Comparison of ENCODE assay signal across 7 mouse cellular contexts in the genomic region with DNA sequence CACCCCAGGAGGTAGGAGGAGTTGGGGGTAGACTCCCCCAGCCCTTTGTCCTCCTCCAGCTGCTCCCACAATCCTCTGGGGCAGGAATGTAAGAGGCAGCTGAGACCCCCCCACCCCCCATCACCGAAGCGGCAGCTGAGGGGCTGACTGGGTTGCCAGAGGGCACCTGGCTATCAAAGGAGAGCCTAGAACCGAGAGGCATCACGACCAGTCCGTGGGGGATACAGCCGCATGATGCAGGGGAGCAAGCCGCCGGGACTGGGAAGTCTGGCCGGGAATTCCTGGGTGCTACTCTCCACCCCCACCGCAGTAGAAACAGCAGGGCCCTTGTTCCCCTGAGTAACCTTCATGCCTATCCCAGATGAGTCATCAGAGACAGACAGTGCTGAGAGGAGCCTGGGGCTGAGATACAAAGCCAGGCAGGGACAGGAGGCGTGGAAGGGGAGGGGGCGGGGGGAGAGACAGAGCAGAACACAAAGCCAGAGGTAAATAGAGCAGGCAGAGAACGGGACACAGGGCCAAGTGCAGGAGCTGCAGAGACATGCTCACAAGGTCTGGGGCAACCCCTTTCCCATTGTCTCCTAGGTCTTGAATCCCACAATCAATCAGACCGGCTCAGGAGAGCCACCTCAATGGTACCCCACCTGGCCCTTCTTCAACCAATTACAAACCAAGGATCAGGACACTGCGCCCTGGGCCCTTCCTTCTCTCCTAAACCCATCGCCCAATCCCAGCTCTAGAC. TPM values are rescaled to one million over a fixed set of nuclear protein-coding genes. Genes with fewer than 3 reads are reported as not detected.
DNase-seq lines count a peak whose midpoint lies in the region; ATAC-seq and TF ChIP-seq lines count a peak whose summit lies in the region.

No protein-coding gene starts in this region.

- H3K79me2 ChIP-seq in C2C12 (ENCODE audit: control insufficient read depth, insufficient read depth): peaks cover 56% of the 10 kb centered on the region

- H3K4me3 ChIP-seq in C2C12 (ENCODE audit: insufficient read depth, poor library complexity, severe bottlenecking) (peak overlapping the region; percentile 19), ES-E14 (ENCODE audit: insufficient read depth in 1 of 2, low read depth in 1 of 2, low read length in 2 of 2, poor library complexity in 1 of 2, severe bottlenecking in 1 of 2) (peak overlapping the region; percentile 38 to 57)
- H3K4me3 ChIP-seq in cortical plate, adult 2 months (ENCODE audit: insufficient read depth, low read length): peak overlapping the region; percentile 29
- H3K4me3 ChIP-seq in heart, embryonic 15.5 days: peak overlapping the region; percentile 43
- H3K4me3 ChIP-seq in midbrain, embryonic 16.5 days (ENCODE audit: low read depth, low read length): peak overlapping the region; percentile 45

- peak overlapping the region; percentile 73 for H3K9ac ChIP-seq in ES-E14 (ENCODE audit: insufficient read depth, low read depth, low read length, poor library complexity, severe bottlenecking)
- peak overlapping the region; percentile 55 for H3K9ac ChIP-seq in heart, embryonic 15.5 days
- H3K9ac ChIP-seq in midbrain, embryonic 16.5 days (ENCODE audit: low read depth, low read length): peak overlapping the region; percentile 83

- peak; percentile 39; the same call in 1 of the 2 replicates for TF ChIP-seq POLR2A in cortical plate, adult 2 months (IDR thresholded peaks at IDR 0.05; ENCODE audit: extremely low read depth, insufficient read depth, low read length)

- peak; percentile 58 for DNase-seq in ES-E14 (ENCODE audit: low read depth, low spot score)
- peak; percentile 87 for DNase-seq in layer of hippocampus, adult 9-11 months
- no peak for DNase-seq in urinary bladder, adult 2 months (ENCODE audit: low spot score)

- peaks cover 26% of the 10 kb centered on the region for H3K79me3 ChIP-seq in C2C12 (ENCODE audit: low read depth)

- H3K27ac ChIP-seq in ES-E14 (ENCODE audit: insufficient read depth, low read depth, low read length, poor library complexity, severe bottlenecking): peak overlapping the region; percentile 95
- peak overlapping the region; percentile 92 for H3K27ac ChIP-seq in cortical plate, adult 2 months (ENCODE audit: insufficient read depth, low read length)
- H3K27ac ChIP-seq in heart, embryonic 15.5 days: peak overlapping the region; percentile 86
- H3K27ac ChIP-seq in midbrain, embryonic 16.5 days (ENCODE audit: low read length): peak overlapping the region; percentile 98

- H3K9me3 ChIP-seq in ES-E14 (ENCODE audit: control insufficient read depth, insufficient read depth, low read depth, low read length): no peaks in the 10 kb centered on the region
- 0 out of 2 replicates have a peak, but pooled peaks cover 3% of the 10 kb centered on the region for H3K9me3 ChIP-seq in heart, embryonic 15.5 days (replicated peaks)
- no peaks in the 10 kb centered on the region for H3K9me3 ChIP-seq in midbrain, embryonic 16.5 days (replicated peaks; ENCODE audit: control insufficient read depth, low read length, poor library complexity, severe bottlenecking)

- peaks cover 5 to 20% of the 10 kb centered on the region in 2 experiments; a peak in 3 of 4 replicates for H3K4me1 ChIP-seq in ES-E14 (ENCODE audit: control insufficient read depth in 2 of 2, insufficient read depth in 2 of 2, low read length in 2 of 2, poor library complexity in 1 of 2)
- peaks cover 13% of the 10 kb centered on the region for H3K4me1 ChIP-seq in cortical plate, adult 2 months (ENCODE audit: control insufficient read depth, insufficient read depth, low read length)
- H3K4me1 ChIP-seq in heart, embryonic 15.5 days (replicated peaks): peaks cover 44% of the 10 kb centered on the region
- H3K4me1 ChIP-seq in midbrain, embryonic 16.5 days (ENCODE audit: control insufficient read depth, insufficient read depth, low read length): peaks cover 41% of the 10 kb centered on the region

- peak overlapping the region; percentile 76 for H3K4me2 ChIP-seq in heart, embryonic 15.5 days
- H3K4me2 ChIP-seq in midbrain, embryonic 16.5 days (ENCODE audit: low read length): peak overlapping the region; percentile 94

- WGBS in heart, embryonic 15.5 days: 4% methylated on average over 16 of the region's 16 CpGs
- under 1% methylated on average over 16 of the region's 16 CpGs for WGBS in midbrain, embryonic 16.5 days

- in situ Hi-C loops in ES-E14 (cut with MboI; ENCODE audit: low sequenced_read_pairs in 2 of 2, unreplicated experiment in 2 of 2): no loop called here

- H3ac ChIP-seq in C2C12 (ENCODE audit: control insufficient read depth, insufficient read length, low read depth): peak overlapping the region; percentile 59

- no peak for TF ChIP-seq CTCF in C2C12 (IDR thresholded peaks at IDR 0.05; ENCODE audit: control insufficient read depth, insufficient read depth, insufficient read length)
- TF ChIP-seq CTCF in cortical plate, adult 2 months (IDR thresholded peaks at IDR 0.05; ENCODE audit: extremely low read depth, insufficient read depth, low read length): no peak

- no peaks in the 10 kb centered on the region for H3K27me3 ChIP-seq in C2C12 (ENCODE audit: control insufficient read depth, insufficient read depth, insufficient read length)
- H3K27me3 ChIP-seq in heart, embryonic 15.5 days: no peaks in the 10 kb centered on the region
- H3K27me3 ChIP-seq in midbrain, embryonic 16.5 days (ENCODE audit: control insufficient read depth, insufficient read depth, low read depth, low read length): no peaks in the 10 kb centered on the region

- ATAC-seq in heart, embryonic 15.5 days (replicated peaks; ENCODE audit: insufficient number of reproducible peaks, insufficient read depth, low FRiP score, low read depth): peak; percentile 21
- ATAC-seq in midbrain, embryonic 16.5 days: peak; percentile 50

- H3K36me3 ChIP-seq in C2C12 (ENCODE audit: control insufficient read depth, insufficient read depth) (peaks cover 13% of the 10 kb centered on the region), ES-E14 (ENCODE audit: control insufficient read depth, insufficient read depth, low read length, poor library complexity, severe bottlenecking) (no peaks in the 10 kb centered on the region; the same call in 1 of the 2 replicates)
- H3K36me3 ChIP-seq in heart, embryonic 15.5 days: peaks cover 19% of the 10 kb centered on the region
- H3K36me3 ChIP-seq in midbrain, embryonic 16.5 days (ENCODE audit: control insufficient read depth, insufficient read depth, low read length): peaks cover 6% of the 10 kb centered on the region; the same call in 1 of the 2 replicates

TF ChIP-seq in C2C12, 6 proteins besides CTCF, POLR2A, EP300 and RAD21:
- TF ChIP-seq USF1 (IDR thresholded peaks at IDR 0.05; ENCODE audit: low read depth) (no peak), CEBPB (IDR thresholded peaks at IDR 0.05; ENCODE audit: low read depth) (no peak), FOSL1 (IDR thresholded peaks at IDR 0.05; ENCODE audit: insufficient read depth, low read length, poor library complexity, severe bottlenecking) (peak; percentile 13), MAX (IDR thresholded peaks at IDR 0.05) (peak; percentile 71), MYOG (IDR thresholded peaks at IDR 0.05; ENCODE audit: control insufficient read depth, extremely low read depth, insufficient read length) (no peak), MYOD1 (IDR thresholded peaks at IDR 0.05; ENCODE audit: control insufficient read depth, insufficient read length, low read depth) (no peak)

TF ChIP-seq in ES-E14, 5 proteins besides CTCF, POLR2A, EP300 and RAD21:
- TF ChIP-seq ZC3H11A (IDR thresholded peaks at IDR 0.05; ENCODE audit: borderline replicate concordance, low read depth, low read length) (no peak), CHD2 (IDR thresholded peaks at IDR 0.05; ENCODE audit: low read depth, low read length) (no peak), ZNF384 (IDR thresholded peaks at IDR 0.05; ENCODE audit: low read depth, low read length) (no peak), MAFK (IDR thresholded peaks at IDR 0.05; ENCODE audit: insufficient read depth, low read depth, low read length) (no peak), HCFC1 (IDR thresholded peaks at IDR 0.05; ENCODE audit: borderline replicate concordance, insufficient read depth, low read length) (no peak)
TF ChIP-seq in ES-E14: peak in this region for 0.

RNA-seq across cellular contexts. Expression of gene Ddr1, which starts 6.5 kb away (rescaled TPM):
- 56.6 TPM for polyA plus RNA-seq in C2C12 (2012; fragmentation: generic; extraction: Trizol)
- 46.0 and 78.8 TPM in 2 replicates for total RNA-seq in ES-E14 (2012; rRNA removed)
- 42.8 and 44.9 TPM in 2 replicates for polyA plus RNA-seq in cortical plate, adult 2 months (2012; rRNA removed)
- polyA plus RNA-seq in heart, embryonic 15.5 days (2015; fragmentation: Nextera tagmentation; extraction: Ambion mirVana): 109 and 125 TPM in 2 replicates
- 87.8 and 103 TPM in 2 replicates for polyA plus RNA-seq in midbrain, embryonic 16.5 days (2015; fragmentation: Nextera tagmentation; extraction: Ambion mirVana)
- 20.2 and 28.6 TPM in 2 replicates for polyA plus RNA-seq in urinary bladder, adult 2 months (2012; rRNA removed)

RNA-seq across cellular contexts. Expression of gene Gtf2h4, which starts 24.4 kb away (rescaled TPM):
- polyA plus RNA-seq in C2C12 (2012; fragmentation: generic; extraction: Trizol): 40.6 TPM
- 75.3 and 83.0 TPM in 2 replicates for total RNA-seq in ES-E14 (2012; rRNA removed)
- polyA plus RNA-seq in cortical plate, adult 2 months (2012; rRNA removed): 29.8 and 32.9 TPM in 2 replicates
- polyA plus RNA-seq in heart, embryonic 15.5 days (2015; fragmentation: Nextera tagmentation; extraction: Ambion mirVana): 21.3 and 28.7 TPM in 2 replicates
- polyA plus RNA-seq in midbrain, embryonic 16.5 days (2015; fragmentation: Nextera tagmentation; extraction: Ambion mirVana): 26.5 and 27.3 TPM in 2 replicates
- 19.8 and 22.4 TPM in 2 replicates for polyA plus RNA-seq in urinary bladder, adult 2 months (2012; rRNA removed)

RNA-seq across cellular contexts. Expression of gene Vars2, which starts 30.5 kb away (rescaled TPM):
- 12.6 TPM for polyA plus RNA-seq in C2C12 (2012; fragmentation: generic; extraction: Trizol)
- 58.5 and 90.3 TPM in 2 replicates for total RNA-seq in ES-E14 (2012; rRNA removed)
- 34.5 and 38.9 TPM in 2 replicates for polyA plus RNA-seq in cortical plate, adult 2 months (2012; rRNA removed)
- polyA plus RNA-seq in heart, embryonic 15.5 days (2015; fragmentation: Nextera tagmentation; extraction: Ambion mirVana): 11.1 and 16.2 TPM in 2 replicates
- 15.1 and 15.3 TPM in 2 replicates for polyA plus RNA-seq in midbrain, embryonic 16.5 days (2015; fragmentation: Nextera tagmentation; extraction: Ambion mirVana)
- 21.3 and 21.8 TPM in 2 replicates for polyA plus RNA-seq in urinary bladder, adult 2 months (2012; rRNA removed)

RNA-seq across cellular contexts. Expression of gene Mucl3, which starts 54.4 kb away (rescaled TPM):
- polyA plus RNA-seq in C2C12 (2012; fragmentation: generic; extraction: Trizol): 0.05 TPM
- total RNA-seq in ES-E14 (2012; rRNA removed): 0.85 and 1.1 TPM in 2 replicates
- 0.06 TPM in 1 of 2 replicates, not detected in the other for polyA plus RNA-seq in cortical plate, adult 2 months (2012; rRNA removed)
- polyA plus RNA-seq in heart, embryonic 15.5 days (2015; fragmentation: Nextera tagmentation; extraction: Ambion mirVana): 0.22 and 0.23 TPM in 2 replicates
- 0.07 and 0.14 TPM in 2 replicates for polyA plus RNA-seq in midbrain, embryonic 16.5 days (2015; fragmentation: Nextera tagmentation; extraction: Ambion mirVana)
- polyA plus RNA-seq in urinary bladder, adult 2 months (2012; rRNA removed): 0.04 and 0.07 TPM in 2 replicates
